Mouse (Mus musculus) gastrocnemius, adult 2 months (tissue): ENCODE results near the gene Fam83d. TPM values are rescaled to one million over a fixed set of nuclear protein-coding genes. Genes with fewer than 3 reads are reported as not detected.

Experiments used
- DNase-seq: peaks from one replicate; pipeline ENCODE4 v3.0.0; 2022
- H3K27ac ChIP-seq: fragments of 200-600 bp; 2 replicates; pipeline ENCODE4 v1.8.1; 2022; ENCODE audit warnings: mild to moderate bottlenecking
- H3K4me3 ChIP-seq: fragments of 200-600 bp; 2 replicates; pipeline ENCODE4 v1.8.1; 2022; ENCODE audit warnings: mild to moderate bottlenecking, moderate library complexity
- CTCF ChIP-seq: fragments of 200-600 bp; IDR thresholded peaks from 2 replicates; pipeline ENCODE4 v1.8.1; 2022; ENCODE audit warnings: antibody characterized with exemption, mild to moderate bottlenecking, moderate library complexity
- intact Hi-C: fragments of 180-260 bp; cut with DNase I; formaldehyde crosslinking; loops from one replicate; pipeline ENCODE4 v1.15.1; 2025
- long read RNA-seq, 2 experiments: library from polyadenylated mRNA; stranded (forward); transcript quantifications; one replicate each; pipeline ENCODE4 v2.0.0; 2021
- total RNA-seq, 2 experiments: library from RNA; stranded (reverse); gene quantifications; 2 replicates each; pipeline ENCODE4 v1.2.3; 2021

Fam83d gene
- total RNA-seq = 1 to 10 TPM in 1 of 2 experiments, under 1 TPM in 1; 0.95 to 1.4 TPM
- long read RNA-seq, experiment 1, partial matches to known transcripts = 0 of 5 reads
- long read RNA-seq, experiment 1, other reads (novel, unspliced or antisense) = 5 of 5 reads
- long read RNA-seq, experiment 2 = 0 reads

DNA sequence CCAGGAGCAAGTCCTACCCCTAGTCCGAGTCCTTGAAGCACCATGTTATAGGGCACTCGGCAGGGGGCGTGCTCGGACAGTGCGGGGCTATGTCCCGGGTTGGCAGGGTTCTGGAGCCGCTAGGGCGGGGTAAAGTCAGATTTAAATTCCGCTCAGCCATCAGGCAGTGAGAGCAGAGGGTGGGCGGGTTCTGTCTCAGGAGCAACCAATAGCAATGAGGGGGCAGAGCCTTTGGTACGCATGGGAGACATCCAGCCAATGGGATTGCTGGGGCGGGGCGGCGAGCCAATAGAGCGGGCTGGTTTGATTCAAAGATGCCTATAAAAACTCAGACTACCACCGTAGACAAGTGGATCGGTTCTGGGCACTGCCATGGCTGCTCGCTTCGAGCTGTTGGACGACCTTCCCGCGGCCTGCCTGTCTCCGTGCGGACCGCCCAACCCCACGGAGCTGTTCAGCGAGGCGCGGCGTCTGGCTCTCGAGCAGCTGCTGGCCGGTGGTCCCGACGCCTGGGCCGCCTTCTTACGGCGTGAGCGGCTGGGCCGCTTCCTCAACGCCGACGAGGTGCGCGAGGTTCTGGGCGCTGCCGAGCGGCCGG lies at the start of gene Fam83d:
TSS of gene Fam83d (plus strand) at position 352 of the 598 bp plus-strand sequence.
- intact Hi-C loops = loop anchor here (2.0 to 5.0 kb wide), 2 partner anchors 59 to 95 kb away; no protein-coding TSS in a partner anchor
- H3K27ac ChIP-seq = peak within 1 kb of the TSS; percentile 24; the same call in 1 of the 2 replicates
- TF ChIP-seq CTCF = peak; percentile 93
- peak within 1 kb of the TSS; percentile 83 for H3K4me3 ChIP-seq
- peak; percentile 97 for DNase-seq

DNA sequence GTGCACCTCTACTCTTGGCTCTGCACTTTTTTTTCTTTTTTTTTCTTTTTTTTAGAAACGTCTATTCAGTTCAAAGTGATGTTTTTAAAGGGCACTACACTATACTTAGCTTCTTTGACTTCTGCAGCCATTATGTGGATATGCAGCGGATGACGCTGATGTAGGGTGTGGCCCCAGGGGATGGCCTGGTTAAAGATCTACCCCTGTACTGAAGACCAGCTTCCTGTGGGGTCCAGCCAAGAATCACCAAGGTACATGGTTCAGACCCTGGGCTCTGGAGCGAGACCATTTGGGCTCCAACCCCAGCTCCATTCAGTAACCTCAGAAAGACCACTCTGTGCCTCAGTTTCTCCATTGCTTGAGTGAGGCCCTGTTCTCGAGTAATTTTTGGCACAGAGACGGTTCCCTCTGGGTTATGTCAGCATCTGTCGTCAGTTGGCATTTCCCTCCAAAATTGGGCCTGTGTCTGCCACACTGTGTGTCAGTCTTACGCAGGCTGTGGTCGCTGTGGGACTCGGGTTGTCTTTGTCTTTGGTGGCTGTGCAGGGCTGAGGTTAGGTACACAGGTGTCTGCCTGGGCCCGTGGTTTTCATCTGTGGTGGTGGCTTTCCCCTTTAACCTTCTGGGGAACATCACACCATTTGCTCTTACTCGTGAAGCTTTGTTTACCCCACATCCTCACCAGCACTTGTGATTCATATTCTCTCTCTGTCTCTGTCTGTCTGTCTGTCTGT lies 48.9 kb upstream of the Fam83d start:
- Histone ChIP-seq H3K4me3 (no peak overlapping the region), H3K27ac (no peak overlapping the region)
- no peak for DNase-seq
- intact Hi-C loops = no loop called here
- no peak for TF ChIP-seq CTCF

GRCm38 (mm10) chr2:158720715-158721370 lies 47.0 kb upstream of the Fam83d start:
- Histone ChIP-seq H3K4me3 (no peak overlapping the region), H3K27ac (no peak overlapping the region)
- no peak for TF ChIP-seq CTCF
- DNase-seq = peak; percentile 43
- intact Hi-C loops = no loop called here

DNA sequence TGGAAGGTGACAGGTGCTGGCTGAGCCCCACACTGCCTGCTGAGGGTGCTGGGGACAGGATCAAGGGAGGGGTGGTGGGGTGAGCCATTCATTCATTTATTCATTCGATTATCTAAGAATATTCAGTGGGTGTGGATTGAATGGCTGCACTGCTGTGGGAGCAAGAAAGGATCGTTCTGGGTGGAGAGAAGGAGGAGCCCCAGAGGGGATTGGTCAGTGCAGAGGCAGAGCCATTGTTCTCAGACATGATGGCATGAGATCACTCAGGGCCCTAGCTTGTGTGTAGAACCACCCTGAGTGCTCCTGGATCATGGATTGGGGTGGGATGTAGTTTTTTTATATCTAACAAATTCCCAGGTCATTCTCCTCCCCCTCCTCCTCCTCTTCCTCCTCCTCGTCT lies 46.4 kb upstream of the Fam83d start:
- intact Hi-C loops = no loop called here
- no peak for TF ChIP-seq CTCF
- no peak overlapping the region for H3K27ac ChIP-seq
- DNase-seq = no peak
- H3K4me3 ChIP-seq = no peak overlapping the region

GRCm38 (mm10) chr2:158722135-158722534 lies 45.8 kb upstream of the Fam83d start:
- Histone ChIP-seq H3K27ac (no peak overlapping the region), H3K4me3 (no peak overlapping the region)
- DNase-seq = no peak
- intact Hi-C loops = no loop called here
- TF ChIP-seq CTCF = no peak

DNA sequence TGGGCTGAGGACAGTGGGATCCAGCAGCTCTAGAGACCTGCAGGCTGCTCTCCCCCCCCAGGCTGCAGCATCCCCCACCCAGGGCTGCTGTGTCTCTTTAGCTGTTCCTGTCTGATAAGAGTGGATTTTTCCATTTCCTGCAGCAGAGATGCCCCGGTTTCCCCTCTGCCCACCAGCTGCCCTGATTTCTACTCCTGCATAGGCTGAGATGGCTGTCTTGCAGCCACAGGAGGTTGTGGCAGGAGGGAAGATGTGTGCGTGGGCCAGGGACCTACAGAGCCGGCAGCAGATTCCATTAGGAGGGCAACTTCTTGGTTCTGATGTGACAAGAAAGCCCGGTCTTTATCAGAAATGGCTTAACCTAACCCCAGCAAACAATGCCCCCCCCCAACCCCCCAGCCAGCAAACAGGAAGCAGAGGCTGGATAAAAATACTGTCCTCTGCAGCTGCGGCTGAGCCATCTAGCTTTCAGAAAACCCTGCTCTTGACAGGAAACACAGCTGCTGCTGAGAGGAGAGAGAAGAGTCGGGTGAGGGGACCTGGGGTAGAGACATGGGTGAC lies 44.8 kb upstream of the Fam83d start:
- no peak for DNase-seq
- Histone ChIP-seq H3K27ac (peak overlapping the region; percentile 24; the same call in 1 of the 2 replicates), H3K4me3 (no peak overlapping the region)
- no peak for TF ChIP-seq CTCF
- intact Hi-C loops = no loop called here

- no peak for DNase-seq
- no peak for TF ChIP-seq CTCF
- H3K27ac ChIP-seq = no peak overlapping the region; the same call in 1 of the 2 replicates
Measured at GRCm38 (mm10) chr2:158723806-158724205, 44.1 kb upstream of the Fam83d start.

DNA sequence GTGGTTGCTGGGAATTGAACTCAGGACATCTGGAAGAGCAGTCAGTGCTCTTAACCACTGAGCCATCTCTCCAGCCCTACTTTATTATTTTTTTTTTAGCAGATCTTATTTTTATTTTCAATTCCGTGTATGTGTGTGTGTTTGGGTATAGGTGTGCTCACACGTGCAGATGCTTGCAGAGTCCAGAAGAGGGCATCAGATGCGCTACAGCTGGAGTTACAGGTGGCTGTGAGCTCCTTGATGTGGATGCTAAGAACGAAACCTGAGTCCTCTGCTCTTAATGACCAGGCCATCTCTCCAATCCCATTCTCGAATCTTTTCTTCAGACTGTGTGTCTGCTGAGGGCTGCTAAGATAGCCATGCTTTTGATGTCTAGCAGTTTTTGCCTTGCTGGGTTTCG lies 41.6 kb upstream of the Fam83d start:
- intact Hi-C loops = no loop called here
- no peak; the same call in 1 of the 2 replicates for TF ChIP-seq CTCF
- Histone ChIP-seq H3K27ac (no peak overlapping the region), H3K4me3 (no peak overlapping the region)
- no peak for DNase-seq

More at GRCm38 (mm10) chr2:158723806-158724205, 44.1 kb upstream of the Fam83d start:
- H3K4me3 ChIP-seq = no peak overlapping the region
- intact Hi-C loops = no loop called here

DNA sequence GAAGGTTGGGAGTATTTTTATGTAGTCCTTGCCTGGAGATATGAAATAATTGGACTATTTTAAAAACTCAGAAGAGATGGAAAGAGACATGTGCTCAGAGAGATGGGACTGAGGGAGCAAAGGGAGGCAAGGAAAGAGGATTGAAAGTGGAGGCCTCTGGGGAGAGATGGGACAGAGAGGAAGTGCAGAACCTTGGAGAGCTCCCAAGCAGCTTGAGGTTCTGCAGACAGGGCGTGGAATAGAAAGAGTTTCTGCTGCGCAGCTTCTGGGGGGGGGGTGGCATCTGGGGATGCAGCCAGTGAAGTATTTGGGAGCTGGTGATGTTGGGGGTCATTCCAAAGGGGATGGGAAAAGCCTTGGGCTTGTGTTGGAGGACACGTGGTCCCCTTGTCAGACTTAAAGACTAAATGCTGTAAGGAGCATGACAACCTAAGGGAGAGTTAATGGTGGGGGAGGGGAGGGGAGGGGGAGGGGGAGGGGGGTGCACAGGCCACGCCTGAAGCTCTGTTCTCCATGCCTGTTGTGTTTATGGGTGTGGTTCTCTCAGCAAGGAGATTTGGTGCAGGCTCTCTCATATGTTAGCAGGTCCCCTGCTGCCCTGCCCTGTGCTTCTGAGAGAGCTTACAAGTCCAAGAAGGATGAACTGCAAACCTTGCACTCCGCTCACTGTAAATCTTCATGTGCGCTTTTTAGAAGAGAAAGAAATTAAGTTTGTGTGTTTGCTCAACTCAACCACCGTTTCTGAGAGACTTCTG lies 39.7 kb upstream of the Fam83d start:
- no peak overlapping the region for H3K27ac ChIP-seq
- intact Hi-C loops = no loop called here
- DNase-seq = no peak
- no peak overlapping the region for H3K4me3 ChIP-seq
- no peak for TF ChIP-seq CTCF

- DNase-seq = no peak
- intact Hi-C loops = loop anchor here (5.0 kb wide), 1 partner anchor 59 kb away; no protein-coding TSS in a partner anchor
- TF ChIP-seq CTCF = no peak
- H3K4me3 ChIP-seq = no peak overlapping the region
- no peak overlapping the region for H3K27ac ChIP-seq
Measured at GRCm38 (mm10) chr2:158730896-158731295, 37.0 kb upstream of the Fam83d start.

- intact Hi-C loops = loop anchor here (5.0 kb wide), 1 partner anchor 60 kb away; no protein-coding TSS in a partner anchor
- Histone ChIP-seq H3K4me3 (no peak overlapping the region), H3K27ac (no peak overlapping the region)
- DNase-seq = no peak
- no peak for TF ChIP-seq CTCF
Measured at GRCm38 (mm10) chr2:158732521-158732920, 35.4 kb upstream of the Fam83d start.

- H3K27ac ChIP-seq = peak overlapping the region; percentile 77; the same call in 1 of the 2 replicates
- DNase-seq = no peak
- intact Hi-C loops = loop anchor here (5.0 kb wide), 1 partner anchor 61 kb away; no protein-coding TSS in a partner anchor
Measured at GRCm38 (mm10) chr2:158733136-158733535, 34.8 kb upstream of the Fam83d start.

More at GRCm38 (mm10) chr2:158733136-158733535, 34.8 kb upstream of the Fam83d start:
- no peak overlapping the region for H3K4me3 ChIP-seq
- TF ChIP-seq CTCF = no peak
